Mouse (Mus musculus) kidney, adult 2 months (tissue): ENCODE results near the gene Otx1.

Source experiments
- CTCF ChIP-seq: fragments of 200-500 bp; conservative IDR thresholded peaks from 2 replicates; pipeline ENCODE4 v1.5.1; 2011; ENCODE audit warnings: low read depth, mild to moderate bottlenecking, control low read depth, low read length, moderate library complexity, mixed read lengths; ENCODE audit not compliant: insufficient read depth, insufficient read length
- POLR2A ChIP-seq: fragments of 200-500 bp; IDR thresholded peaks from one replicate; pipeline ENCODE4 v1.6.1; 2011; ENCODE audit warnings: low read depth, low read length, control low read depth

GRCm38 (mm10) chr11:22005281-22005870, 2.7 kb upstream of the Otx1 start:
- TF ChIP-seq CTCF (no peak), POLR2A (no peak)
